Mouse (Mus musculus) ovary, postnatal 36 days (tissue): Measurements from ENCODE around the gene Fxn.

Source experiments
- DNase-seq: peaks from one replicate; pipeline ENCODE4 v3.0.0; 2022; ENCODE audit warnings: low spot score, mixed read lengths

Fxn gene

DNA sequence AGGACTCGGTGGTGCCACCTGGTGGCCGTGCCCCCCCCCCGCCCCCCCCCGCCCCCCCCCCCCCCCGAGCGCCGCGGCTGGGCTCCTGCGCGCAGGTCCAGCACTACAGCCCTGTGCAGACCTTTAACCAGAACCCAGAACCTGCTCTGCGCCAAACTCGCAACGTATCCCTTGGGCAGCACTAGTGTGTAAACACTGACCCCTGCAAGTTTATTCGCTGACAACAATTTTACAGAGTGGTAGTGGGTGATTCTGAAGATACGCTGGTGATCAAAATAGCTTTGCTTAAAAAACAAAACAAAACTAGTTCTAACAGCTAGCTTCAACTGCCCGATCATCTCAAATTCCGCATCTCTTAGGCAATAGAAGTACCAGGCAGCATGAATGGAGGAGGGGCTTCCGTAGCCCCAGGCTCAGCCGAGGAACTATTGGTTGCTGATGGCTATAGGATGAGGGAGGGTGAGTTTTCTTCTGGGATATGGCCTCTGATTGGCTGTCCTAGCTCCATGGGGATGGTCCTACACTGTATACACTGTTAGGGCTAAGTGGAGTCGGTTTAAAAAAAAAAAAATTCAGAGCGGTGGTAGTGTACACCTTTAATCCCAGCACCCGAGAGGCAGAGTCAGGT is at the start of gene Fxn:
Gene Fxn (minus strand): TSS at position 5 of the 628 bp plus-strand sequence.
- DNase-seq: no peak

DNA sequence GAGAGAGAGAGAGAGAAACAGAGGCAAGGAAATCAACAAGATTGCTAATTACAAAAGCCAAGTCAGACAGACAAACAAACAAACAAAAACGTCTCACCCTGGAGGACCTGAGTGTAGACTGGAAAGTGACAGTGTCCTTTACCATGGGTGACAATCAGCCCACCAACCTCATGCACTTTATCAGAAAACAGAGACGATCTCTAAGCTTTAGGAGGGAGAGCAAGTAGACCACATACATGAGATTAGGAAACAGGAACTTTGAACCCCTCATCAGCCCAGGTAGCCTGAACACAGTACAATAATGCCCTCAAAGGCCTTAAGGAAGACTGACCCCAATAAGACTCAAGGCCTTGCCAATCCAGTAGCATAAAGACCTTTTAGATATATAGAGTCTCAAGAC is 47.5 kb upstream of the Fxn start:
- no peak for DNase-seq

DNA sequence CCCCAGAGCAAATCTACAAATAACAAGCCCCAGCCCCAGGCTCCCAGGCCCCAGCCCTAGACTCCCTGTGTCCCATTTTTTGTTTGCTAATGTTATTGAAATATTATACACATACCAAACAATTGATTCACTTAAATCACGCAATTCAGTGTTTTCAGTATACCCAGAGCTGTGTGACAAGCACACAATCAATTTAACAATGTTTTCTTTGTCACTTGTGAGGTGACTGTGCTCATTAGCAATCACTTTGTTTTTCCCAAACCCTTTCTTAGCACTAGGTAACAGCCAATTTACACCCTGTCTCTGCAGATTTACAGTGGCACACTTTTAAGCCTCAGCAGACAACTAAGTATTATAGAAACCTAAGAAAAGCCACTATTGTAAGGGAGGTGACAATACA is 46.6 kb upstream of the Fxn start:
- no peak for DNase-seq

DNA sequence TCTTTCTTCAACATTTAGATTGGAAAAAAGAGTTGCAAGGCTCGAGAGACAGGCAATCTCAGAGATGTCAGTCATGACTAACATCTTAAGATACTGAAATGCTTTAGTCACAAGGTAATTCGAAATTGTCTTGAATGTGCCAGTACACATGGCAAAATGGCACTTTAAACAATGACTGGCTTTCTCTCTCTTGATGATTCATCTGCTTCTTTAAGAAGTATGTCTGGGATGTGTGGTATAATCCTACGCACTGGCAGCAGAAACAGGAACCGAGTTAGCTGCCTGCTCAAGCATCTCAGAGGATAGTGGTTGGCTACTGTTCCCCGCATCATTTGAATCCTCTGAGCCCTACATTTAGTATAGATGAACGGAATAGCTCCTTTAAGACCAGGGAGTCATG is 45.3 kb upstream of the Fxn start:
- DNase-seq: no peak

DNA sequence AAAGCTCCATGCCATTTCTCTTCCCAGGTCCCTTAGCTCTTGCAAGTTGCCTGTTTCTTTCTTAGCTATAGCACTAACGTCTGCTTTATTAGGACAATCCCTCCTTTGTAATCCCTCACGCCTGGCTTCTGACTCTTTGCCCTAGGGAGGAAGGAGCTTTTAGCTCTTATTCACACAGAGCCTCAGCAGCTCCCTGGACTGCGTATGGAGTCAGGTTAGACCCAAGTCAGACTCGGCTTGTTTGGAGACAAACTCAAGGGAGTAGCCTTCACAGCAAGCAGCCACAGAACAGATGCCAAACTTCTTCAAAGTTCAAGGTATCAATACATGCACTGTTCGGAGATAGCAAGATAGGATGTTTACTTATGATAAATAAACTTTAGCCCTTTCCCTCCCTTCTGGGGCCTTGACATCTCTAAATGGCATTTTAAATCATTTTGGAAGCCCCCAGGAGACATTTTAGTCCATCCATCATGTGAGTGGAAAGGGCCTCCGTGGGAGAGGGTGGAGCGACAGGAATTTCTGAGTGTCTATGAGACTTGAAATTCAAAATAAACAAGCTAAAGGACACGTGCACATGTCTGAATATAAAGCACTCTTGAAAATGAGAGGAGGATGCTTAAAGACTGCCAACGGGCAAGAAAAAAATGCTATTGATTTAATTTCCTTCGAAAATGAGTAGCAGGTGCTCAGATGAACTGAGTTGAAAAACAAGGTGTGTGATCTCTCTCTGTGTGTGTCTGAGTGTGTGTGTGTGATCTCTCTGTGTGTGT is 43.6 kb upstream of the Fxn start:
- DNase-seq: no peak

DNA sequence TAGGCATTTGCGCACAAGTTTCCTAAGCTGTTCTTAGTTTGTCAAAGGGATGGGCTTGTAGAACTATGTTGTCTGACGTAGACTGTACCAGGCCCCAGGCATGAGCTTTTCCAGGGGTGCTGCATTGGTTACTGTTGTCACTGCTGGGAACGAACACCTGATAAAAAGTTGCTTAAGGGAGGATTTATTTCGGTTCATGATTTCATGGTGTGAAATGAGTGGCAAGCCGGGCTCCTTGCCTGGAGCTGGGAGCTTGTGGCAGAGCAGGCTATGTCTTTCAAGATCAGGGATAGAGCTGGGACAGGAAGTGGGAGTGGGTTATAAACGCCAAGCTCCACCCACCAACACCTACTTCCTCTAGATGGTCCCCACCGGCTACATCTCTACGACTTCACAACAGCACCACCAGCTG is 41.5 kb upstream of the Fxn start:
- DNase-seq: no peak

DNA sequence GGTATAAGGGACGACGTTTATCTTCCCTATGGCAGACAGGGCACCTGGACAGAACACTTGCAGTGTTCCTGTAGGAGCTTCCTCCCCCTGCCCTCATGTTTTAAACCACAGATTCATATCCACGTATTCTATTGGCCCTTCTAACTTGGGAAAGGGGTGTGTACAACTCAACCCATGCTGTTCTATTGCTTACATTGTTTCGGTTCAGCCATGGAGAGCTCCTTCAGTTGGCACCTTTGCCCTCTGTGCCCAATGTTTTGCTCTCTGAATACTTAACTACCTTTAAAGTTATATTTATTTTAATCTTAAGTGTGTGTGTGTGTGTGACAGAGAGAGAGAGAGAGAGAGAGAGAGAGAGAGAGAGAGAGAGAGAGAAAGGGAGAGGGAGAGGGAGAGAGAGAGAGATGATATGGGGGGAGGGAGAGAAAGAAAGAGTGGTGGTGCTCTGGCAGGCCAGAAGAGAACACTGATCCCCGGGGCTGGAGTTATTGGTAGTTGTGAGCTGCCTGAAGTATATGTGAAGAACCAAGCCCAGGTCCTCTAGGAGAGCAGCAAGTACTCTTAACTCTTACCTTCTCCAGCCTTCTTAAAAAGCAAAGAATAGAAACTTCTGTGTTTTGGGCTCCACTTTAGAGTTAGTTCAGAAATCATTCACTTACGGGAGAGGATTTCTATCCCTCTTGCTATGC is 41.0 kb upstream of the Fxn start:
- no peak for DNase-seq

DNA sequence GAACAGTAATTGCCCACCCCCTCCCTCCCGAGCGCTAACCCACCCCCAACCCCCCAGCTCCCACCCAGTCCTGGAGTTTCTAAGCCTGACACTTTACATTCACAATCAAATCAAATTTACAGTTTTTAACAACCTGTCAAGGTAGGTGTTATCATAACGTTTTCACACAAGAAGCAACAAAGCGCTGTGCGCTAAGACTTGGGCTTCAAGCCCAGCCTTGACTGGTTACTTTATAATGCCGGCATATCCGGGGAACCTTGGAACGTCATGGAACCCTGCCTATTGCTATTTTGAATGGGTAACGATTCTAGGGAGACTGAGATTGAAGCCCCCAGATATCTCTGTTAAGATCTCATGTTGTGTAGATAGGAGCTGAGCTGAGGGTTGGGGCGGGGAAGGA is 37.8 kb upstream of the Fxn start:
- no peak for DNase-seq

DNA sequence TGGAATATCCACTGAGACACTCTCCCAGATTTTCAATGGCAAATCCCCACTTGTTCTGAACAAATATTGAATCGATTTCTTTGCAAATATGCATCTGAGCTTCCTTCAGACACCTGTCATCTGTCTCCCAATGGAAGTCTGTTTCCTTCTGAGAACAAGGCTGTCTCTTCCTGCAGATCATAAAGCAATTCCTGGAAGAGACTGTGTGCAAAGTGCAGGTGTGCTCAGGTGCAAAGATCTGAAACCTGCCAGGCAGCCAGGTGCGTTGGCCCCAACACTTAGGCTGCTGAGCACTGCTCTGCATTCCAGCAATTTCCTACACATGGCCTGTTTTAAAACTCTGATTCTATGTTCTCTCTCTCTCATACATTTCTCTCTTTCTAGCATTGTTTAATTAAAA is 37.3 kb upstream of the Fxn start:
- DNase-seq: no peak

DNA sequence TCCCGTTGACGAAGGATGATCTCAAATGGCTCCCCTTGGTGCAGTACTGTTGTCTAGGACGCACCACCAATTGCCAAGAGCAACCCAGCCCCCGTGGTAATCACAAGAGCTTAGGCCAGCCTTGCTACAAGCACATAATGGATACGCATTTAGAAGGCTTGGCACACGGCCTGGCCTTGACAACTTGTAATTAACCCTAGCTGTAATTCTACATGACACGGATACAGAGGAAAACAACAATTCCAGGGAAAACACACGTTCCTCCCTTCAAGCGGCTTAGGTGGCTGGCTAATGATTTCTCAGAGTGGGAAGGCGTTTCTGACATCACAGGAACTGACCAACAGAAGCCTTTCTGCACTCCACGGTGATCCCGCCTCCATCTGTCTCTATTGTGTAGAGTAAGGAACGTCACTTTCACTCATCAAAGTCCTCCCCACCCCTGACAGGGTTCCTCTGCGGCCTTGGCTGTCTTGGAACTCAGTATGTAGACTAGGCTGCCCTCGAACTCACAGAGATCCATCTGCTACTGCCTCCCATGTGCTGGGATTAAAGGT is 36.7 kb upstream of the Fxn start:
- no peak for DNase-seq

DNA sequence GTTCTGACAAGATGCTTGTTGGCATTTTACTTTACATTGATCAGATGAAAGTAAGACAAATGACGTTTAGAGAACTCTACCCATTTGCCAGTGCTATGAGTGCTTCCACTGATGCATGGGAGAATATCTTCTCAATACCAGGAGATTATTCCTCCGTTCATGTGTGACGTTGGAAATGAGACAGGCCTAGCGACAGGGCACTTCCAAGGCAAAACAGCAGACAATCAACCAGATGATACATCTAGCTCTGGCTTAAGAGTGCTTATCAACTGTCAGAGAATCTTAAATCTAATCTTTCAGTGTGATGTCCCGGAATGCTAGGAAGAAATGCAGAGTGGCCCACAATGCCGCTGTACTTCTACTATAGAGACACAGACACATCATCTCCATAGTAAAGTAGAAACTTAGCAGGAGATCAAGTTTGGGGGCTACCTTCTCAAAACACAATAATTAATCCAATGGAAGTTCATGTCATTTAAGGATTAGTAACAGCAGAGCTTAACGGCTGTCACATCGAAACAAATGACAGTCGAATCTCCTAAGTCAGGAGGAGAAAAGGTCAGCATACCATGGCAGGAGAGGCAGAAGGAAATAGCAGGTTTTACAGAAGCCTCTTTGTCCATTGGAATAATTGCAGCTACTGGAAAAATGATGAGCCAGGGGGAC is 35.8 kb upstream of the Fxn start:
- DNase-seq: no peak

DNA sequence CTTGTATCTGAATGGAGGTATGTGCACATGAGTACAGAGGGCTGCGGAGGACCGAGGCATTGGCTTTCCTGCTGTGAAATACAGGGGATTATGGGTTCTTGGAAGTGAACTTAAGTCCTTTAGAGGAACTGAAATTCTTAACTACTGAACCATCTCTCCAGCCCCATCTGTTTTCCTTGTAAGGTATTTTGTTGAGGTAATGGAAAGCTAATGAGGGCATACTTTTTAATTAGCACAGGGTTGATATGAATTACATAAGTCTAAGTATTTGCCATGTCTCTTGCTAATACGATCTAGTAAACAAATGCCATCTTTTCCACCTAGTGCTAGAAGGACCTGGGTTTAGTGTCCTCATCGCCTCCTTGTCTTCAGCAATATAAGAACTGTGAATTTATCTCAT is 34.8 kb upstream of the Fxn start:
- no peak for DNase-seq

DNA sequence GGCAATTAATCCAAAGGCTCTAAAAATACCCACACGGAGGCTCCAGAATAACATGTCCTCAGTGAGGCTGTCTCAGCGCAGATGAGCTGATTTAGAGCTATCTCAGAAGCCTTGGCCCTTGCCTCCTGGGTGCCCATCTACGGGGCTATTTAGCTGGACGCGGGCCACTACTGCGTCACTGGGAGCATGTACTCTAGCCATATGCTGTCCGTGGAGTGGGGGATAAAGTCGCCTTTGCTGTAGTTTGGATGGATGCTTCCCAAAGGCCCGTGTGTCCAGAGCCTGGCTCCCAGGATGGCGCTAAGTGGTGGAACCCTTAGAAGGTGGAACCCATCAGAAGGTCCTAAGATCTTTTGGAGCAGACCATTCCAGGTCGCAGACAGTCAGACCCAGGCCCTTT is 34.3 kb upstream of the Fxn start:
- DNase-seq: no peak

DNA sequence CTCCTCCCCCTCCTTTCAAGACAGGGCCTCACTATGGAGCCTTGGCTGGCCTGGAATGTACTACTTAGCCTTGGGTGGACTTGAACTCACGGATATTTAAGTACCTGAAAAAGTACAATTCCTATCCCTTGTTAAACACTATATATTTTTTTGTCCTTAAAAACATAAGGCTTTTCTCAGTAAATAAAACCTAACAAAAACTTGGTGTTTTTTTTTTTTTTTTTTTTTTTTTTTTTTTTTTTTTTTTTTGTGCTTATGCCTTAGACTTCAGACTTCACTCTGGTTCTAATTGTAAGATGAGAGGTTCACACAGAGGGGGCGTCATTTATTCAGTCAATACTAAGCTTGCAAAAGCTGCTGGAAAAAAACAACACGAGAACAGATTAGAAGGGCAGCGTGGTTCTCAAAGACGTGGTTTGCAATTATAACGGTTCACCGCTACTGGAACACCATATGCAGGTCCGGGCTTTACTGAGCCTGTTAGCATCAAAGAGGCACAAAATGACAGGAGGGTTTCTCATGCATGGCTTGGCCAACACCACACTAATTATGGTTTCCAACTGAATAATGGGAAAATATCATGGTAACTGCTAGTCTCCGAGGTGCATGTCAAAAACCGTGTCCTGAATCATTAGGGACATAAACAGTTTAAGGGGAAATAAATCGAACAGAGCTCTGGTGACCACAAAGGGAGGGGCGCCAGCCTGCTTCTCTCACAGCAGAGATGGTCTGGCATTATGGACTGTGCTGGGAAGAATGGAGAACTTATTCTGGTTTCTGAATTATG is 32.3 kb upstream of the Fxn start:
- DNase-seq: no peak

DNA sequence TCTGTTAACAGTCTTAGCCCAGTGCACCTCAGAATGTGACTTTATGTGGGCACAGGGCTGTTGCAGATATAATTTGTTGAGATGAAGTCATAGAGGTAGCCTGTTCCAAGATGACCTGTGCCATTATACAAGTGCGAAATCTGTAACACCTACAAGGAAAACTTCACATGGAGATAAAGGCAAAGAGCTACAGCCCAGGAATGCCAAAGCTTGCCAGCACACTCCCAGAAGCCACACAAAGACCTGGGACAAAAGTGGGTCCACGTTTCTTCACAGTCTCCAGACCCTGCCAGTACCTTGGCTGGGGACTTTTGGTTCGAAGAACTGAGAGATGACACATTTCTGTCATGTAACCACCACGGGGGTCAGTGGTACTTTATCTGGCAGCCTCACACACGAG is 31.6 kb upstream of the Fxn start:
- DNase-seq: no peak

DNA sequence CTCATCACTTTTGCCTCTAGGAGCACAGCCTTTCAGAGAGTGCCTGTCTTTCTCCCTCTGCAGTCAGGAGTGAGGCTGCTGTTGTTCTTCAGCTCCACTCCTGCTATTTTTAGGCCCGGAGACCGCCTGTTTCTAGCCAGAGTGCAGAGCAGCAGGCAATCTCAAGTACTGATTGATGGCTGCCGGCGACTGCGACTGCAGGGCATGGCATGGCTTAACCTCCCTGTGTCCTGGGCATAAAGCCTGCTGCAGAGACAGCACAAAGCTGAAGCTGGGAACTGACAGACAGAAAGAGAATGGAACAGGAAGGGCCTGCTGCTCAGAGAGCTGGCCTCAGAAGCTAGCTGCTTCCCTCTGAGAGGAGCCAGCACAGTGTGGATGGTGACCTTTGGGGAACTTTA is 27.9 kb upstream of the Fxn start:
- DNase-seq: no peak

DNA sequence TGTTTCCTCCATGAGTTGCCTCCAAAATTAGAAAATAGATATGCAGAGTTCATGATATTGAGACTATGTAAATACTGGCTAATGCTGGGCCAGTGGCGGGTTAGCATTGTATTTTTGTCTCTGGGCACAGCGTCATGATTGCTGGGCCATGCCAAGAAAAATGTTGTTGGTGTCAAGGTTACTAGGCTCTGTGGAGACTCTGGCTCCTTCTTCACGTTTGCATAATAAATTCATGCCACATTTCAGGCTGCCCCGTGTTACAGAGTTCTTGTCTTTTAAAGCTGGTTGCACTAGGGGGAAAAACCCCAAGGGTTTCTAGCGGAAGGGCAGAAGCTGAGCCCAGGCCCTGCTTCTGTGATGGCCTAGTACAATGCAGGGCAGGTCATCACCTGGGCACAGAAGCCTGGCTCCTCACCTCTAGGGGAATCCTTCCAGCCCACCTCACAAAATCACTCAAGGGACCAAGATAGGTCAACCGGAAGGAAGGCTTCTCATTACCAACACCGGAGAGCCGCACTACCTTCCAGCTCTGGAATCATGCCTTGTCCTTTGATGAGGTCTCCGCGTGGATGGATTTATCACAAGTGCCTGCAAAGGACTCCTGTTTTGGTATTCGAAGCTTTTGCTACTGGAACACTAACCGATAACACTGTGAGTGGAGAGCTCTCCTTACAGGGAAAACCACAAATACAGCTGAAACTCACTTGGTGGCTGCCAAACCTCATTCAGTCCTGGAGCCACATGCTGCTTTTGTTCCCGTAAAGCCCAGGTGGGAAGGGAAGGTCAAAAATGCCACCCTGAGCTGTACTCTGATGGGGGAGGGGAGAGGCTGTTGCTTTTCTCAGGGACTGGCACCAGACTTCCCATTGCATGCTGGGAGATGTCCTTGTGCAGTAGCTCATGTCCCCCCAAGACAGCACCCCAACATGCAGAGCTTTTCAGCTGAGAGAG is 27.1 kb upstream of the Fxn start:
- no peak for DNase-seq

DNA sequence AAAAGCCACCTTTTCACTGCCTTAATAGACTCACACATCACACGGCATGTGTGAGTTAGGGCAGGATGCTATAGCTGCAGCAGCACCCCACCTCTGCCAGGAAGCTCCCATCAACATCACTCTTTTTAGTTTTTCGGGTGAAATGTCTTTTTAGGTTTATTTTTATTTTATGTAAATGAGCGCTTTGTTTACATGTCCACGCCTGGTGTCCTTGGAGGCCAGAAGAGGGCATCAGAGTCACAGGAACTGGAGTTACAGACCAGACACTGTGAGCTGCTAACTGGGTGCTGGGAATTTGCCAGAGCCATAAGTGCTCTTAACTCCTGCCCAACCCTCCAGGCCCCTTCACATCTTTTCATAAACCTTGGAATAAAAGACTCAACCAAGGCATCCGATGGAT is 25.9 kb upstream of the Fxn start:
- no peak for DNase-seq

DNA sequence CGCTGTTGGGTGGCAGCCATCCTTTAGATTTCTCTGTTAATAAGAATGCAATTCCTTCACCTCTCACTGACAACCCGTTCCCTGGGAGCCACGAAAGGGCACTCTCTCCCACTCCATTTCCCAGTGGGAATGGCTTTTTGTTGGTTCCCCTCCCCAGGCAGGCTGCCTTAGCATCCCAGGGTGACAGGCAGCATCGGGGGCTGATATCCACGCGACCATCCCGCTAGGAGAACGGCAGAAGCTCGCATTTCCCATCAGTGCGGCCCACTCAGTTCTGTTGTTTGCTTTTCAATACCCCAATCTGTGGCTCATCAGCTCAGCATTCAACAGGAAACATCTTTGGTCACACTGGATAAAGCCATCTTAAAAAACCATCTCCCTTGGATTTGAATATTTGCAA is 21.8 kb upstream of the Fxn start:
- DNase-seq: no peak

DNA sequence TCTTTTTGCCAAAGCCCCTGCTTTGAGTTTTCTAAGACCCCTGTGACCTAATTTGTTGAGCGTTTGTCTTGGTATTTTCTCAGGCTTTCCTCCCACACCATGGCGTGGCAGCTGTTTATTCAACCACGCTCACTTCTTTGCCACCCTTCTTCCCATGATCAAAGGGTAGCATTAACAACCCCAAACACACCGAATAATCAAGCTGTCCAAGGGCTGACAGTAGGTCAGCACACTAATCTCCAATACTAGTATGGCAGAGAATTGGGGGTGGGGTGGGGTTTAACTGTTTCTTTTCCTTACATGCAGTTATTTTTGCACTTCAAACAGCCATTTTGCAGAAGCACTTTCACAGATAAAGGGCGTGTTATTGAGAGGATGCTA is 21.4 kb upstream of the Fxn start:
- DNase-seq: no peak
